Mouse (Mus musculus) lung, embryonic 15.5 days (tissue): ENCODE data around the gene Frmd8. TPM values are rescaled to one million over a fixed set of nuclear protein-coding genes. Genes with fewer than 3 reads are reported as not detected.

Experiments
- ATAC-seq: fragments of 200-750 bp; cut with Nextera tagmentation; 2 replicates; pipeline ENCODE4 v1.8.0; 2017; ENCODE audit warnings: moderate number of reproducible peaks, borderline replicate concordance; ENCODE audit not compliant: low FRiP score, low TSS enrichment; ENCODE audit errors: extremely low read depth
- H3K27ac ChIP-seq: fragments of 300-500 bp; sonication (generic); 2 replicates; pipeline ENCODE4 v1.5.1; 2015; ENCODE audit warnings: moderate library complexity, mild to moderate bottlenecking, inconsistent platforms
- H3K27me3 ChIP-seq: fragments of 300-500 bp; sonication (generic); 2 replicates; pipeline ENCODE4 v1.6.1; 2015; ENCODE audit warnings: inconsistent platforms
- H3K36me3 ChIP-seq: fragments of 300-500 bp; sonication (generic); 2 replicates; pipeline ENCODE4 v1.6.1; 2015; ENCODE audit warnings: inconsistent platforms
- H3K4me1 ChIP-seq: fragments of 300-500 bp; sonication (generic); 2 replicates; pipeline ENCODE4 v1.6.1; 2015; ENCODE audit warnings: inconsistent platforms
- H3K4me2 ChIP-seq: fragments of 300-500 bp; sonication (generic); 2 replicates; pipeline ENCODE4 v1.6.1; 2015; ENCODE audit warnings: inconsistent platforms, mild to moderate bottlenecking, moderate library complexity
- H3K4me3 ChIP-seq: fragments of 300-500 bp; sonication (generic); 2 replicates; pipeline ENCODE4 v1.5.1; 2015; ENCODE audit warnings: mild to moderate bottlenecking, inconsistent platforms
- H3K9ac ChIP-seq: fragments of 300-500 bp; sonication (generic); 2 replicates; pipeline ENCODE4 v1.6.1; 2015; ENCODE audit warnings: inconsistent platforms
- H3K9me3 ChIP-seq: fragments of 300-500 bp; sonication (generic); 2 replicates; pipeline ENCODE4 v1.6.1; 2016; ENCODE audit warnings: inconsistent platforms
- whole genome bisulfite sequencing: fragments of 180-500 bp; shearing (Covaris S2); methylation state at CpG from one replicate; pipeline ENCODE4 v1.1.7; 2015; 5-methylcytosine and 5-hydroxymethylcytosine counted together
- polyA plus RNA-seq: library from polyadenylated mRNA; unstranded; fragments of >200 nt; fragmentation: Nextera tagmentation; extraction: Ambion mirVana; gene quantifications from 2 replicates; pipeline ENCODE4 v1.2.1, GENCODE M21; 2015

Frmd8 gene
- polyA plus RNA-seq, 1 experiment from 2014 or later = 53.0 TPM

DNA sequence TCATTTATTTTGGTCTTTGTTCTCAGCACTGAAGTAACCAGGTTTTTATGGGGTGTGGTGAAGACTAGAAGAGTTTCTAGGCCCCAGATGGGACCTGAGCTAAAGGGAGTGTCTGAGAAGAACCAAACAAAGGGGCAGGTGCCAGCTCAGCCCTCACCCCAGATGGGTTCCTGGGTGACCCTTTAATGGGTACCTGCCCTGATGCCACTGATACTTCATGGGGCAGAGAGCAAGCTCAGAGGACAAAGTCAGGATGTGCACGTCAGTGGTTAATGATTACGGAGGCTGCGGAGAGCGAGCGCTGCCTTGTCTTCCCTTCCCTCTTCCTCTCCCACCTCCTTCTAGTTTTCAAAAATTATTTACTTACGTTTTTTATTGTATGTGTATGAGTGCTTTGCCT, 6.1 kb upstream of the Frmd8 start:
- Histone ChIP-seq H3K4me1 (peaks cover 18% of the 10 kb centered on the region), H3K4me2 (no peak overlapping the region), H3K27ac (no peak overlapping the region), H3K36me3 (no peaks in the 10 kb centered on the region), H3K27me3 (no peaks in the 10 kb centered on the region), H3K9me3 (no peaks in the 10 kb centered on the region), H3K4me3 (no peak overlapping the region), H3K9ac (no peak overlapping the region)
- WGBS = 93% methylated on average over 6 of the region's 6 CpGs
- no peak for ATAC-seq

GRCm38 (mm10) chr19:5879735-5880134, 4.7 kb upstream of the Frmd8 start:
- Histone ChIP-seq H3K4me1 (peaks cover 24% of the 10 kb centered on the region), H3K9me3 (no peaks in the 10 kb centered on the region), H3K27me3 (no peaks in the 10 kb centered on the region), H3K9ac (no peak overlapping the region), H3K4me3 (no peak overlapping the region), H3K36me3 (no peaks in the 10 kb centered on the region), H3K4me2 (no peak overlapping the region), H3K27ac (no peak overlapping the region)
- WGBS = 88% methylated on average over 7 of the region's 7 CpGs
- no peak for ATAC-seq

DNA sequence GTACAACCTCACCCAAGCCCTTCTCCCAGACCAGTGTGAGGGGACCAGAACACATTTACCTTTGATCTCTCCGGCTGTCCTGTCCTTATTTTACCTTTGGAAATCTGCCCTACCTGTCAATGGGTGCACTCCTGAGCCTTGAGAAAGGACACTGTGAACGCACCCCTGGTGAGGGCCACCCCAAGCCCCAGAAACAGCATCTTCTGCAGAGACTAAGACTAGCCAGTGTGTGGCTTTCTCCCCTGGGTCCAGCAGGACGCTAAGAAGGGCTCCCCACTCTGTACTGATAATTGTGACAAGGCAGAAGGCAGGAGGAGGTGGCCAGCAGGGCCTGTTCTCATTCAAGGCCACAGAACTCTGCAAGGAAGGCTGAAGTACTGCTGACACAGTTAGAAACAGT, 3.8 kb upstream of the Frmd8 start:
- Histone ChIP-seq H3K36me3 (no peaks in the 10 kb centered on the region), H3K4me1 (peaks cover 28% of the 10 kb centered on the region), H3K27me3 (no peaks in the 10 kb centered on the region), H3K9me3 (no peaks in the 10 kb centered on the region), H3K4me3 (no peak overlapping the region), H3K4me2 (0 out of 2 replicates have a peak overlapping the region, but pooled peaks have one; percentile 45), H3K27ac (no peak overlapping the region), H3K9ac (no peak overlapping the region)
- WGBS = 65% methylated on average over 3 of the region's 3 CpGs
- ATAC-seq = no peak

DNA sequence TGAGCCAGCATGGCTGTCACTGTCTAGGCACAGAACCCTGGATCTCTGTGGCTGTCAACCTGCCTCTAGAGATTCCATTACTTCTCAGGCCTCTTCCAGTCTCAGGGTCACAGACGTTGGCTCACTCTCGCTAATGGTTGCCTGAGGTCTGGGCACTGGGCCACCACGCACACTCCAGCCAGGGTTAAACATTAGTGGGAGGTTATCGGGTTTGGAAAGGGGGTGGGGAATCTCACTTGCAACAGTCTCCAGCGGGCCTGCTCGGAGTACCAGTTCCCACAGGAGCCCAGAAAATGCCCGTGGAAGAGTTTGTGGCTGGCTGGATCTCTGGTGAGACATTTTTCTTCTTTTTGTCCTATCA, 3.3 kb upstream of the Frmd8 start:
- Histone ChIP-seq H3K4me2 (peak overlapping the region; percentile 45; the same call in 1 of the 2 replicates), H3K9me3 (no peaks in the 10 kb centered on the region), H3K4me3 (0 out of 2 replicates have a peak overlapping the region, but pooled peaks have one; percentile 21), H3K27me3 (no peaks in the 10 kb centered on the region), H3K9ac (peak overlapping the region; percentile 31; the same call in 1 of the 2 replicates), H3K36me3 (no peaks in the 10 kb centered on the region), H3K27ac (peak overlapping the region; percentile 87; the same call in 1 of the 2 replicates), H3K4me1 (peaks cover 34% of the 10 kb centered on the region)
- no peak for ATAC-seq
- WGBS = 37% methylated on average over 7 of the region's 7 CpGs

DNA sequence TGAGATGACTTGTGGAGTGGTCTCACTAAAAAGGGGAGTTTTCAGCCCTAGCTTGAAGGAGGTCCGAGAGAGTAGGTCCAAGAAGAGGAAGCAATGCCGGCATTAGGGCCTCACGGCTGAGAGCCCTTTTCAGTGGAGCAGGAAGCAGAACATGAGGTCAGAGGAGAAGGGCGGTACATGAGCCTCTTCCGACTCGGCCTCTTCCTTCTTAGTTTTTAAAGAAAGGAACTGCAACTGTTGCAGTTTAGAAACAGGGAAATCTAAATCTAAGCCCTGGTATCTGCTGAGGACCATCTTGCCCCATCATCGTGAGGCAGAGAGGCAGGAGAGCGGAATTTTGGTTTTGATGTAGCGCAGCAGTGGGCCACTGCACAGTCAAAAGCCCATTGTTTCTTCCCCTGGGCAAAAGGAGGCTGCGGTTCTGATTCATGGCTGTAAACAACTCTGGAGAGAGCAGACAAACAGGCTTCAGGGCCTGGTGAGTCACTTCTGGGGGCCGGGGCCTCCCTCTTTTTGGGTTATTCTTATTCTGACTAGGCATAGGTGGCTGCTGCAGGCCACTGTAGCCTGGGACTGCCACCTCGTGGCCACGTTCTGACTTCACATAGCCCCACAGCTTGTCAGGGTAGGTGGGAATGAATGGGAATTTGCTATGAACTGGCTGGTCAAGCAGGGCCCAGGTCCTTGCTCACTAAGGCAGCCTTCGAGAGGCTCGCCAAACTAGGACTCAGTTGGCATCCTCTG, 2.7 kb upstream of the Frmd8 start, which contains the start of gene Slc25a45:
Gene Slc25a45 (plus strand): TSS at position 191 of the 744 bp plus-strand sequence.
- H3K36me3 ChIP-seq = 0 out of 2 replicates have a peak, but pooled peaks cover 3% of the 10 kb centered on the region
- no peaks in the 10 kb centered on the region for H3K27me3 ChIP-seq
- H3K9ac ChIP-seq = peak within 1 kb of the TSS; percentile 31
- 38% methylated on average over 15 of the region's 15 CpGs for WGBS
- ATAC-seq = peak; percentile 53
- H3K27ac ChIP-seq = peak within 1 kb of the TSS; percentile 87
- H3K4me2 ChIP-seq = peak within 1 kb of the TSS; percentile 45
- peaks cover 39% of the 10 kb centered on the region for H3K4me1 ChIP-seq
- H3K4me3 ChIP-seq = peak within 1 kb of the TSS; percentile 21
- H3K9me3 ChIP-seq = no peaks in the 10 kb centered on the region

- peak overlapping the region; percentile 72 for H3K4me2 ChIP-seq
- no peaks in the 10 kb centered on the region for H3K27me3 ChIP-seq
- H3K9ac ChIP-seq = peak overlapping the region; percentile 91
- no peak for ATAC-seq
- H3K9me3 ChIP-seq = no peaks in the 10 kb centered on the region
- peak overlapping the region; percentile 70 for H3K27ac ChIP-seq
- WGBS = 7% methylated on average over 13 of the region's 13 CpGs
- H3K36me3 ChIP-seq = peaks cover 16% of the 10 kb centered on the region
- H3K4me3 ChIP-seq = peak overlapping the region; percentile 89
- H3K4me1 ChIP-seq = peaks cover 70% of the 10 kb centered on the region
Observed at GRCm38 (mm10) chr19:5874391-5874968, 594 bp downstream of the Frmd8 start.

DNA sequence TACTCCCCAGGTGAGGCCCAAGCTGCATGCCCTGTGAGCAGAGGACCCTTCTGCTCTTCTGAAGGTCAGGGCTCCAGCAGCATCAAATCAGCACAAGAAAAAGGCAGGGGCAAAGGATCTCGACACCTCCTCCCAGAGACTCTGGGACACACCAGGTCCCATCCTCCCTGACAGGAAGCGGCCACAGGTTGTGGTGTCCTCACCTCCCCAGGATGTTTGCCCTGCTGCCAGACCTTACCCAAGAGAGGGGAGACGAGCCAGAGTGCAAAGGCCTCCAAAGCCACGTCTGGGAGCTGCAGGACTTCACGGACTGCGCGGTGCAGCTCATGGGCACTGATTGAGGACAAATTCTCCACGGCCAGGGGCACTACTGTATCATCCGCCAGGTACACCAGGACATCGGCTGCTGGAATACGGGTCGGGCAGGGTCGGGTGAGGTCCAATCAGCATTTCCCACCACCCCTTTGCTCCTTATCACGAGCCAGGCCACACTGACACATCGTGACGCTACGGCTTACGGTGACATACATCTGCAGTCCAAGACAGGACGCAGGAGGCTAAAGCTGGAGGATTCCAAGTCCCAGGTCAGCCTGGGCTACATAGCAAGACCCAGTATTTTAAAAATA, 2.0 kb downstream of the Frmd8 start:
- H3K4me3 ChIP-seq = 0 out of 2 replicates have a peak overlapping the region, but pooled peaks have one; percentile 89
- H3K27me3 ChIP-seq = no peaks in the 10 kb centered on the region
- H3K9me3 ChIP-seq = no peaks in the 10 kb centered on the region
- no peak for ATAC-seq
- H3K36me3 ChIP-seq = peaks cover 30% of the 10 kb centered on the region
- peak overlapping the region; percentile 72 for H3K4me2 ChIP-seq
- H3K4me1 ChIP-seq = peaks cover 61% of the 10 kb centered on the region
- WGBS = 71% methylated on average over 19 of the region's 19 CpGs
- peak overlapping the region; percentile 95; the same call in 1 of the 2 replicates for H3K27ac ChIP-seq
- H3K9ac ChIP-seq = no peak overlapping the region; the same call in 1 of the 2 replicates

DNA sequence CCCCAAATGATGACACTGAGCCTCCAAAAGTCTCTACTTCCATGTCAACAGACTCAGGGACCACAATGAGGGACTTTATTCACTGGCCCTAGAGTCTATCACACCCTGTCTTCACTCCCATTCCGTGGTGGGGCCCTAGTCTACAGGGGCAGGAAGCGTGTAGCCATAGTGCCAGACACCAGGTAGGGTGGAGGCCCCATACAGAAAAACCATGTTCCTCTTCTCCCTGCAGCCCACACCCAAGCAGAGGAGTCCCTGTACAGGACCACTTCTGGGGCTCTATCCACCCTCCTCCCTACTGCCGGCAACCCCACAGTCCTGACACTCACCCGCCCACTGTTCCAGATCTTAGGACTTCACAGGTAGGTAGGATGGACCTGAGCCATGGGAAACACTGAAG, 2.5 kb downstream of the Frmd8 start:
- H3K4me2 ChIP-seq = peak overlapping the region; percentile 72; the same call in 1 of the 2 replicates
- peak overlapping the region; percentile 95 for H3K27ac ChIP-seq
- WGBS = 85% methylated on average over 4 of the region's 4 CpGs
- no peak overlapping the region for H3K9ac ChIP-seq
- peaks cover 56% of the 10 kb centered on the region for H3K4me1 ChIP-seq
- H3K36me3 ChIP-seq = peaks cover 35% of the 10 kb centered on the region
- ATAC-seq = no peak
- H3K27me3 ChIP-seq = no peaks in the 10 kb centered on the region
- no peak overlapping the region for H3K4me3 ChIP-seq
- H3K9me3 ChIP-seq = no peaks in the 10 kb centered on the region

- Histone ChIP-seq H3K9ac (0 out of 2 replicates have a peak overlapping the region, but pooled peaks have one; percentile 39), H3K36me3 (peaks cover 44% of the 10 kb centered on the region), H3K4me3 (peak overlapping the region; percentile 12; the same call in 1 of the 2 replicates), H3K9me3 (no peaks in the 10 kb centered on the region), H3K27me3 (no peaks in the 10 kb centered on the region), H3K4me1 (peaks cover 53% of the 10 kb centered on the region), H3K4me2 (peak overlapping the region; percentile 49), H3K27ac (peak overlapping the region; percentile 95)
- WGBS = 24% methylated on average over 6 of the region's 6 CpGs
- 0 out of 2 replicates have a peak, but pooled peaks have one; percentile 21 for ATAC-seq
Observed at GRCm38 (mm10) chr19:5871683-5872082, 3.4 kb downstream of the Frmd8 start.

DNA sequence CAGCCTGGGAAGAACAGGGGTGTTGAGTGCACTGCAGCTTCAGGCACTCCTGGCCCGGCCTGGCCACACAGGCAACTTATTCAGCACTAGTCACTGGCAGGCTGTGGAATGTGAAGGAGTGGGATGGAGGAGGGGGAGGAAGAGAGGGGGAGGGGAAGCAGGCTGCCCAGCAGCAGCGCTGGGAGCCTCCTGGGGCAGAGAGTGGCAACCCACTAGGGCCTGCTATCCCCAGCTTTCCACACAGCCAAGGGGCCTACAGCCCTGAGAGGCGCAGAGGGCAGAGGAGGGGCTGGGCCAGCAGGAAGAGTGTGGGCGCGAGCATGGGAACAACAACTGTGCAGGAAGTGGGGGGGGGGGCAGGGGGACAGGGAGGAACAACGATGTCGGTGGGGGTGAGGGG, 3.8 kb downstream of the Frmd8 start:
- Histone ChIP-seq H3K9ac (peak overlapping the region; percentile 39), H3K27me3 (no peaks in the 10 kb centered on the region), H3K4me2 (peak overlapping the region; percentile 49), H3K36me3 (peaks cover 48% of the 10 kb centered on the region), H3K4me3 (peak overlapping the region; percentile 12; the same call in 1 of the 2 replicates), H3K27ac (peak overlapping the region; percentile 95), H3K9me3 (no peaks in the 10 kb centered on the region), H3K4me1 (peaks cover 53% of the 10 kb centered on the region)
- peak; percentile 81 for ATAC-seq
- 0% methylated on average over 7 of the region's 7 CpGs for WGBS

DNA sequence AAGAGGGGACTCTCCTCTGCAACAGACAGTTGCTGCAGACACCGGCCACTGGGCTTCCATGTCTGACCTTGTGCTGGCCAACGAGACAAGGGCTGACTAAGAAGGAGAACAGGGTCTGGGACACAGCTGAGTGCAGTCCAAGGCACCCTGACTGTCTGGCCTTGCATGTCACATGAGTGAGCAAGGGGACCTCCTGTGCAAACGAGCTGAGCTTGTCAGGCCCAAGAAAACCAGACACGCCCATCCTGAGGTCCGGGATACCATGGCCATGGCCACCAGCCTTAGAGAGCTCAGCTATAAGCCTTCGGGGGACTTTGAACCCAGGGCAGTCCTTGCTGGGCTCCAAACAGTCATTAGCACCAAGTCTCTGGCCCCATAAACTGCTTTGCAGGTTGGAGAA, 7.0 kb downstream of the Frmd8 start:
- Histone ChIP-seq H3K27ac (no peak overlapping the region), H3K27me3 (no peaks in the 10 kb centered on the region), H3K9me3 (no peaks in the 10 kb centered on the region), H3K4me1 (peaks cover 34% of the 10 kb centered on the region), H3K36me3 (peaks cover 79% of the 10 kb centered on the region), H3K9ac (no peak overlapping the region), H3K4me3 (no peak overlapping the region), H3K4me2 (no peak overlapping the region)
- WGBS = 77% methylated on average over 6 of the region's 6 CpGs
- no peak for ATAC-seq
